Mouse (Mus musculus) brown adipose tissue, adult 24 weeks (tissue): Measurements from ENCODE around the gene Col8a1. TPM values are rescaled to one million over a fixed set of nuclear protein-coding genes. Genes with fewer than 3 reads are reported as not detected.
A peak's percentile ranks its signal among the peaks of the same experiment; 100 is the strongest.

ENCODE experiments used
- H3K27ac ChIP-seq: fragments of 200-500 bp; replicated peaks from 2 replicates; pipeline ENCODE4 v1.5.1; 2012; ENCODE audit warnings: low read depth, mild to moderate bottlenecking, low read length
- H3K4me1 ChIP-seq: fragments of 200-500 bp; 2 replicates; pipeline ENCODE4 v1.6.1; 2012; ENCODE audit warnings: low read length, mixed read lengths; ENCODE audit not compliant: control insufficient read depth, insufficient read depth, insufficient read length
- H3K4me3 ChIP-seq: fragments of 200-500 bp; 2 replicates; pipeline ENCODE4 v1.5.1; 2012; ENCODE audit warnings: low read depth, mild to moderate bottlenecking, low read length, moderate library complexity; ENCODE audit not compliant: insufficient read depth
- polyA plus RNA-seq: library from polyadenylated mRNA; stranded (reverse); fragments of >200 nt; gene quantifications from 2 replicates; pipeline ENCODE4 v1.2.4, GENCODE M21; 2012; ENCODE audit not compliant: missing spikeins, insufficient read depth, insufficient read length

The Col8a1 gene
- polyA plus RNA-seq, 1 experiment: 2.6 TPM

DNA sequence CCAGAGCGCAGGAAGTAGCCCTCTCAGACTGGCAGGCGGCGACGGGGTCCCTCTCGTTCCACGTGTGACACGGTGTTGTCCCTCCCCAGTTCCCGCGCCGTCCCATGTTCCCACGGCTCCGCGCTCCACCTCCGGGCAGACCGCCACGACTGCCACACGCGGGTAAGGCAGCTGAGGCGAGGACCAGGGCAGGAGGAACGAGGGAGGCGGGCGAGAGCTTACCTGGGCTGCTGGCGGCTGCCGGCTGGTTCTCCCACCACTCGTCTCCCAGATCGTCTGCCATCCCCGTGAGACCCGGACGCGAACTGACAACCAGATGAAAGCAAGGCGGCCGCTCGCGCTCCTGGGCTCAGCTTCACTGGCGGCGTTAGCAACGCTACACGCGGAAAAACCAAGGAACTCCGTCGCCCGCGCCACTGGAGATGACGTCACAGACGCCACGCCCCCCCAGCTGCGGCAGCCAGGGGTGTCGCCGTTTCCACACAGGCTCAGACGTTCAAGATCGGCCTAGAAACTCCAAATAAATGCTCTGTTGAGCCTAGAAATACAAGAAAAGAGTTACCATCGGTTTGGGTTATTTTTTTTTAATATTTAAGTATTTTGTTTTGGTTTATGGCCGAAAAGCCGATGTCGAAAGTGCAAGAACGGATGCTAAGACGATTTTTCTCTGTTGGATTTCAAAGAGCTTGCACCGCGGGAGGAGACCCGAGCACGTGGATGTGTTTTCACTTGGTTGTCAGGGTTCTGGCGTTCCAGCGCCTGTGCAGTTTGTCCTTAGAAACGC is 147.9 kb downstream of the Col8a1 start, which contains the start of gene Cmss1:
TSS of gene Cmss1 (minus strand) at position 421 of the 784 bp plus-strand sequence.
- Histone ChIP-seq H3K4me1 (no peaks in the 10 kb centered on the region), H3K27ac (no peak within 1 kb of the TSS), H3K4me3 (peak within 1 kb of the TSS; percentile 70)

- no peak overlapping the region for H3K4me3 ChIP-seq
- no peak overlapping the region for H3K27ac ChIP-seq
- no peaks in the 10 kb centered on the region for H3K4me1 ChIP-seq
Observed at GRCm38 (mm10) chr16:57601031-57601430, 153.5 kb downstream of the Col8a1 start.

DNA sequence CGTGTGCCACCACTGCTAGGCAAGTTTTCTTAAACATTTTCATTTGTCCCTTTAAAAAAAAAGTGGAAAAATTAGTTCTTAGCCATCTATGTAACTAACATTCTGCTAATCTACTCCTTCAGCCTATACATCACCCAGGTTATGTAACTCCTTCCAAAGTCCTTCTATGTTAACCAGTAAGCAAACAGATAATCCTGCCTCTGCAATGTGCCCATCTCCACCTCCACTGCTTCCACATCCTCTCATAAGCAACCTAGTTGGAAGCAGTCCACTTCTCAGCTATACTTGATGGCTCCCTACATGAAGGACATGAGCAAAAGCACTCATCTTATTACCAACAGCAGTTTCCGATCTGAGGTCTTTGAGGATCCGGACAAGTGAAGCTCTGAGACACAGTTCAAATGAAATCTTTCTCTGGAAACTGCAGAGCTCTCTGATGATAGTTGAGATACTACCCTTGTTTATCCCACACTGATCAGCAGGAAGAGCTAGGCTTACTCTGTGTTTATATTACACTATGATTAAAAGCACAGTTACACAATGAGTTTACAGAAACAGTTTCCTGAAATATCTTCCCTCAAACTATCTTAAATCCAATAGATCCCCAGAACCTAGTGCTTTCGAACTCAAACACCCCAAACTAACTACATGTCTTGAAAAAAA is 157.1 kb downstream of the Col8a1 start:
- no peak overlapping the region for H3K4me3 ChIP-seq
- H3K27ac ChIP-seq: no peak overlapping the region

DNA sequence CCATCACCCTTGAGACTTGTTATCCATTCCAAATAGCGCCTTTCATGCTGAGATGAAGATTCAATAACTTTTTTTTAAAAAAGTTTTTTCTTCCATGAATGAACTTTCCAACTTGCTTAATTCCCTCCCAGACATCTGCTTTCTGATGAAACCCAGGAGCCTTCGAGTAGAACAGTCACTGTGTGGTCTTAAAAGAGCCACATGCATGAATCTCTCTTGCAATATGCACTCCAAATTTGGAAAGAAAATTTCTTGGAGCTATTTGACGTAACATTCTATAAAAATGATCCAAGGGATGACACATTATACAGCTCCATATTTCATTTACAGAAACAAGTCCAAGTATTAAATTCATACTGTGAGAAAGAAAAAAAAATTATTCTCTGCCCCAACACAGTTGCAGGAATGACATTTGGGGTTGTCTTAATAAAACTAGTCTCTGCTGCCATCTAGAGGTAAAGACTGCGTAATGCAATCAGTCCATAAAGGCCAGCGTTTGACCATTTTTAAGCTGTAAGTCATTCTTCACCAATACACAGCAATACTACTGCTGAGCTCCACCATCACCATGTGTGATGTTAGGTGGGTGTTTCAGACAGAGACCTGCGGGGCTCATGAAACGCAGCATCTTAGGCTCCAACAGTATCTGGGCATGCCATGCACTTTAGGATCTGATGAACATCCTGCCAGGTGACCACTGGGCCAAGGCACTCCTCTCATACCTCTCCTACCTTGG is 160.9 kb downstream of the Col8a1 start:
- no peak overlapping the region for H3K4me3 ChIP-seq
- H3K4me1 ChIP-seq: no peaks in the 10 kb centered on the region
- no peak overlapping the region for H3K27ac ChIP-seq

More for the DNA sequence above, 157.1 kb downstream of the Col8a1 start:
- H3K4me1 ChIP-seq: no peaks in the 10 kb centered on the region

GRCm38 (mm10) chr16:57585201-57585600 is 169.3 kb downstream of the Col8a1 start:
- Histone ChIP-seq H3K4me1 (peaks cover 20% of the 10 kb centered on the region), H3K27ac (peak overlapping the region; percentile 28; the same call in 1 of the 2 replicates), H3K4me3 (no peak overlapping the region)

- peaks cover 23% of the 10 kb centered on the region for H3K4me1 ChIP-seq
- no peak overlapping the region for H3K4me3 ChIP-seq
- H3K27ac ChIP-seq: peak overlapping the region; percentile 91
Observed at GRCm38 (mm10) chr16:57582008-57582407, 172.5 kb downstream of the Col8a1 start.

DNA sequence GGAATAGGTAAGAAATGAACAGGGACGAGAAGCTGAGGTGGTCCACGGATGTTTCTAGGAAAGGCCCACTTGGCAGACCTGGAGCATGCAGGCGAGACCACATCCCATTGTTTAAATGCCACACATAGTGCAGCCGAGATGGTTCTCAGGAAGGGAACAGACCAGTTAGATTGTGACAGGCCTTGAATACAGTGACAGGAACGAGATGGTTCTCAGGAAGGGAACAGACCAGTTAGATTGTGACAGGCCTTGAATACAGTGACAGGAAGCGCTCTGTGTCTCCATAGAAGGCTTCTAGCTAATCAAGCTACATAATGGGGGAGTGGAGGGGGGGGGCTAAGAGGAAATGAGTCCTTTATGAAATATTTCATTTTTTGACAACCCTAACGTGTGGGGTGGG is 174.5 kb downstream of the Col8a1 start:
- Histone ChIP-seq H3K4me1 (peaks cover 25% of the 10 kb centered on the region), H3K4me3 (no peak overlapping the region), H3K27ac (peak overlapping the region; percentile 63)

DNA sequence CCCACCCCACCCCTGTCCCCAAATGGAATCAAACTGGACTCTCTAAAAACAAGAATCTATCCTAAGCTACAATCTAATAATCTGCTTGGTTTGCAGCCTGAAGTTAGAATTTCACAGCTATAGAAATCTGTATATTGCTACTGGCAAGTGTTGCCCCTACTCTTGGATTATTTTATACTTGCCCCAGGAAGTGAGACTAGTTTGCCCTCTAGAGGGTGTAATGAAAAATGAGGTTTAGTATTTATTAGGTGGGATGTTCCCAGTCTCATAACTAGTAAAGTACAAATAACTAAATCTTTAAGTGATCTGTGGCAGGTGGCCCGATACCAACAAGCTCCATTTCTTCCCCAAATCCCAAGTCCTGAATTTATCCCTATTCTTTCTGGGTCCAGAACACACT is 177.0 kb downstream of the Col8a1 start:
- Histone ChIP-seq H3K27ac (no peak overlapping the region), H3K4me3 (no peak overlapping the region), H3K4me1 (peaks cover 16% of the 10 kb centered on the region)

- Histone ChIP-seq H3K4me1 (peaks cover 20% of the 10 kb centered on the region), H3K4me3 (no peak overlapping the region), H3K27ac (no peak overlapping the region)
Observed at GRCm38 (mm10) chr16:57575764-57576388, 178.7 kb downstream of the Col8a1 start.

Other genes starting within 250 kb of the Col8a1 start
- gene Cmss1, start 147.9 kb downstream of the Col8a1 start, polyA plus RNA-seq: 10.9 and 13.6 TPM in 2 replicates